Mouse (Mus musculus) brain, adult 2 months (tissue): Measurements from ENCODE around the gene Egfl8.

Source experiments
- DNase-seq: peaks from one replicate; pipeline ENCODE4 v3.0.0; 2011; ENCODE audit warnings: low read depth, low spot score

The Egfl8 gene

DNA sequence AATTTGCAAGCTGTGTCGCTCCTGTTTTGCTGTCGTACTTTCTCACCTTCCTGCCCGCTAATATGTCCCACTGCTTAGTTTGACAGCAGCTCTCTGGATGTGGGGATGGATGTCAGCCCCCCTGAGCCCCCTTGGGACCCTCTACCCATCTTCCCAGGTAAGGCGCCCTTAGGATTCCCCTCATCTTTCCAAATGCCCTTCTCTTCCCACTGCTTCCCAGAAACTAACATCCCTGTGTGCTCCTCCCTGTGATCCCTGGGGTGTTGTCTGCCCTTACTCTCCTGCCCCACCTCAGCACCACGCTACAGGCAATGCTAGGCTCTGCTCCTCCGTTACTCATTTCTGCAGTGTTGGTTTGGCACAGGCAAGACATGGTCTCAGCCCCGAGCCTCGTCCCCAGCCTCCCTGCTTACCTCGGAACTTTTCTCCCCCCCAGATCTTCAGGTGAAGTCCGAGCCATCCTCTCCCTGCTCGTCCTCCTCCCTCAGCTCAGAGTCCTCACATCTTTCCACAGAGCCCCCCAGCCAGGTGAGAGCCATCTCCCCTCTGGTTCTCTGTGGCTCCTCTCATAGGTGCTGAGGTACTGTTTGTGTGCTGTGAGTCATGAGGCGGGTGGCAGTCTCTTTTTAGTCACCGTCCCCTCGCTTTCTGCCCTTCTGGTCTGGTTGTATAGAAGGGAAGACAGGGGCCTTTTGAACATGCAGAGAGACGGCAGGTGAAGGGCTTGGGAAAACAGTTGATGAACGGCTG is 32.5 kb upstream of the Egfl8 start:
- no peak for DNase-seq

GRCm38 (mm10) chr17:34646906-34647787 is 31.4 kb upstream of the Egfl8 start, which contains the start of gene Atf6b:
TSS of gene Atf6b (plus strand) at chr17:34647146.
- DNase-seq = peak; percentile 100

DNA sequence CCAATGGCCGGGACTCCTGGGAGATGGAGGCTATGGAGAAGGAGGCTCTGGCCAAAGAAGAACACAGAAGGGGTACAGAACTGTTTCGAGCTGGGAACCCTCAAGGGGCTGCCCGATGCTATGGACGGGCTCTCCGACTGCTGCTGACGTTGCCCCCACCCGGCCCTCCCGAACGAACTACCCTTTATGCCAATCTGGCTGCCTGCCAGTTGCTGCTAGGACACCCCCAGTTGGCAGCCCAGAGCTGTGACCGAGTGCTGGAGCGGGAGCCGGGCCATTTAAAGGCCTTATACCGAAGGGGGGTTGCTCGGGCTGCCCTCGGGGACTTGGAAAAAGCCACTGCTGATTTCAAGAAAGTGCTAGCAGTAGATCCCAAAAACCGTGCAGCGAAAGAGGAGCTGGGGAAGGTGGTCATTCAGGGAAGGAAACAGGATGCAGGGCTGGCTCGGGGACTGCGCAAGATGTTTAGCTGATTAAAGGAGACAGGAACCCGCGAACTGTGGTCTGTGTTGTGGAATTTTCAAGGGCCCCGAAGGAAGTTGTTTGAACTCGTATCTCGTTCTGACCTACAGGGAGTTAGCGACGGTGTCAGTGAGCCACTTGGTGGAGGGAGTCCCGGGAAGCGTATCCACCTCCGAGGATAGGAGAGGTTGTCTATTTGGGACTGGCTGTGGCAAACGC is 30.2 kb upstream of the Egfl8 start:
- DNase-seq = no peak

DNA sequence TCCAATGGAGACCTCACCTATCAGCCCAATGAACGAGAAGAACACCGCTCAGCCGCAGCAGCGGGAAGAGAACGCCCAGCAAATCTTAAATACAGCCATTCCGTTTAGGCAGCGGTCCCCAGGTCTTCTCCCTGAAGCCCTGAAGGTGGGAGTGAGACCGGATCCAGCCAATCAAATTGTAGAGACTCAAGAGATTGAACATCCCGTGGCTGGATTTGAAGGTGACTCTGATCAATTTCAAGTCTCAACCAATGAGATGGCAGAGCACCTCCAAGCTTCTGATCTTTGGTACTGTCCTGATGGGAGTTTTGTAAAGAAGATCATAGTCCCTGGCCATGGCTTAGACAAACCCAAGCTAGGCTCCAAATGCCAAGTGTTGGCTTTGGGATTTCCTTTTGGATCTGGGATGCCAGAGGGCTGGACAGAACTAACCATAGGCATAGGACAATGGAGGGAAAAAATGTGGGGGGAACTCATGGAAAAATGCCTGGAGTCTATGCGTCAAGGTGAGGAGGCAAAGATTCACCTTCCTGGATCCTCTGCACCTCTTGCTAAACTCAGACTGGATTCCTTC is 29.6 kb upstream of the Egfl8 start:
- DNase-seq = peak; percentile 37

DNA sequence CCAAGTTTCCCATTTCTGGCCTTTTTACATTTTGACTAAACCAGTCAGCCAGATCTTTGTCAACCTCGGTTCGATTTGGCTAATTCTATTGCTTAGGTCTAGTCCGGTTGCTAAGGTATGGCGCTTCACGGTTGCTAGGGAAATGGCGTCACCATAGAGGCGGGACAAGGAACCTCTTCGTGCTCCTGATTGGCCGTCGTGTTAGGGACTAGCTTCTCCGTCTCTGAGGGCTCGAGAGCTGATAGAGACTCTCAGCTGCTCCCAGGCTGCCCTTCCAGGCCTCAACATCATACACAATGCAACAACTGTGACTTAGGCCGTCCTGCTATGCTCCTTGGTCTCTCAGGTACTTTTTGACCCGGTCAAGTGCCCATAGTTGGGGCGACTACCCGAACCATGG is 28.8 kb upstream of the Egfl8 start, which contains the start of gene Fkbpl:
TSS of gene Fkbpl (plus strand) at position 157 of the 400 bp plus-strand sequence.
- DNase-seq = peak; percentile 99

GRCm38 (mm10) chr17:34643944-34644343 is 28.2 kb upstream of the Egfl8 start:
- peak; percentile 91 for DNase-seq

- no peak for DNase-seq
Measured at GRCm38 (mm10) chr17:34643379-34643778, 27.6 kb upstream of the Egfl8 start.

- DNase-seq = no peak
Measured at GRCm38 (mm10) chr17:34641945-34642344, 26.2 kb upstream of the Egfl8 start.

DNA sequence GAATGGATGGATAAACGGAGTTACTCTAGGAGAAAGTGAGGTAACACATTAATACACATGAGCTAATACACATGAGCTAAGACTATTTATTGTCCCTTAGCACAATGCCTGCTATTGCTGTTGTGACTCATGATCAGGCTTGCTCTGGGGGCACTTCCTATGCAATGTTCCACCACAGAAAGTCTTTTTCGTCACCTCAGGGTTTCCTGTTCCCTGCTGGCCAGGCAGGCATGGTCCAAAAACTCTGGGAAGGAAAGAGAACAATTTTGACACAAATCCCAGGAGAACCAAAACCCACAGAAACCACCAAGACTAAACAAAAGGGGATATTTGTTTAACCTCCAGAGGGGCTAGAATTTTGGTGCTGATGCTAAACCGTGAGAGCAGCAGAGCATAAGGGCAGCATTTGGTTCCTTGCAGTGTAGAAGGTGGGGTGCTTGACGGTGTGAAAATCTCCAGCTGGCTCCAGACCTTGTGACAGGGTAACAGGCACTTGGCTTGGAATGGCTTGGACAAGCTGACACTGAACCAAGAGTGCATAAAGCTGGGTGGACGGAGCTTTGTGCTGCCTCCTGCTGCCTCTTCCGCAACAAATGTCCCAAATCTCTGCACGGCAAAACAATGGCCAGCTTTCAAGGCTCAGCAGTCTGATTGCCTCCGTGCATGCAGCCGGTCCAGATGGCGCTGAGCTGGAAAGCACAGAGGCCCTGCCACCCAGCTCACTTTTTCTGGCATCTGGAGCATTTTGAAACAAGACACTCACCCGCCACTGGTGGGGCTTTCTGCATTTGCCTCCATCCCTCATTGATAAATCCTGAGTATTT is 25.2 kb upstream of the Egfl8 start:
- peak; percentile 99 for DNase-seq

DNA sequence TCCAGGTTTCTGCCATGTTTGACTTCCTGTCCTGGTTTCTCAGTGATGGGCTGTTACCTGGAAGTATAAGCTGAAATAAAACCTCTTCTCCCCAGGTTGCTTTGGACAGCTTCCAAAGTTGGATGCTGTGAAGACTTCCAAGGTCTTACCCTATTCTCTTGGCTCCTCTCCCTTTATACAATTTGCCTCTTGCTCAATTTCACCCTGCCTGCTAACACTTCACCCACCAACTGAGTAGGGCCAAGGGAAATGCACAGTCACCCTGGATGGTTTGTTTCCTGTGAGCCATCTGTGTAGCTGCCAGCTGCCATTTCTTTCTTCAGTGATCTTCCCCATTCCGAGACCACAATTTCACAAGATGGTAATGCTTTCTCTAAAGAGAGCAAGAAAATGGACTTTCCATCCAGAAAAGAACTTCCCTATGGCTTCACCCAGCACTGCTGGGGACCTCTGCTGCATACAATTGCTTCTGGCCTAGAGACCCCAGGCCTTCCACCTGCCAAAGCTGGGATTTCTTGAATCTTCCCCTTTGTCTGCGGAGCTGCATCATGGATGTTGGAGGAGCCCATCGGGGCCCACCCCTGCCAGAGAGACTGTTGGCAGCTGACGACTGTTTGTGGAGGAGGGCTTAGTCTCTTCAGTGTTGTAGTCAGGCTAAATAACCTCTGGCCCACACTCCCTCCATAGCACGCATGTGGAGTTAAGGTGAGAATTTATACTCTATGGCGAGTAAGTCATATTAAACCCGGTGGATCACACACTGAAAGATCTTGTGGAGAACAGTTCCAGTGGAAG is 23.9 kb upstream of the Egfl8 start:
- DNase-seq = peak; percentile 41

DNA sequence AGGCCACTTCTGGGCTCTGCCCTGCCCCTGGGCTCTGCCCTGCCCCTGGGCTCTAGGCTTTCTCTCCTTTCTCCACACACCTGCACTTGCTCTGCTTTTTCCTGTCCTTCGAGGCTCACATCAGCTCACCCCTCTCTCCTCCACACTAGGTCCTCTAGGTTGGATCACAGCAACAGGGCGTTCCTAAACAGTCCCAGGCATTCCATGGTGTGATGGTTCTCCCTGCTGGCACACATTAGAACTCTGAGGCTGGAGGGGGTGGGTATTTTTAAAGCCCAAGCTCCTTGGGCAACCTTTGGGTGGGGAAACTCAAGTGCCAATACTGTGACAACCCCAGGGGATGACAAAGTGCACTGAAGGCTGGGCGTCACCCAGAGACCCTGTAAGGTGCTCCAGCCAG is 21.7 kb upstream of the Egfl8 start:
- DNase-seq = no peak

DNA sequence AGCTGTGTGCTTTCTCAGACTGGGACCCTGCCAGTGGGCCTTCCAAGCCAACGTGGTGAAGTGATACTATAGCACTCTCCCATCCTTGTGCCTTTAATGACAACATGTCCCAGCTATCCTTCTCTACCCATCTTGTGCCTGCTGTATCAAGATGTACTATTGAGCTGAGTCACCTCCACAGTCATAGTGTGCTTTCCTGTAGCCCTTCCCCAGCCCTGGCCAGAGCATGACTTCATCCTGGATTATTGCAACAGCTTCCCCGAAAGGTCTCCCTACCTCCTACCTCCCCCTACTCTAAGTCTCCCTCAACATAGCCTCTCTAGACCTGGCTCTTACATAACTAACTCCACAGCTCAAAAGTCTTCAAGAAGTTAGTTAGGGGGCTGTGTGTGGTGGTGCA is 19.9 kb upstream of the Egfl8 start:
- DNase-seq = no peak

DNA sequence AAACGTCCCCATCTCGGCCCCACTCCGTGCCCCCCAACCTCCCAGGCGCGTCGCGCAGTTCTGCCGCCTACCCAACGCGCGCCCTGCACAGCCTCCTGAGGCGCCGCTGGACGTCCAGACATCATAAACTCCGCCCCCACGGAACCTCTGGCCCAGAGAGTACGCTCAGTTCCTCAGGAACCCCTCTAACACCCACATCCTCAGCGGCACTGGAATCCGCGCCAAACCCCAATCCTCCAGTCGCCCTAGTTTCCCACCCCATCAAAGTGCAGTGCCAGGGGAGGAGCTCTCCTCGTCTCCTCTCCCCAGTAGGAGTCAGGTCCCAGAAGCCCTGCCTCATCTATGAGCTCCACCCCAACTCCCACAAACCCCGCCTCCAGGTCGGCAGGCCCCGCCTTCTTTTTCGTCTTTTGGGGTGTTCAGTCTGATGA is 16.5 kb upstream of the Egfl8 start:
- DNase-seq = peak; percentile 96

- peak; percentile 45 for DNase-seq
Measured at GRCm38 (mm10) chr17:34631647-34632046, 15.9 kb upstream of the Egfl8 start.

GRCm38 (mm10) chr17:34630761-34631301 is 15.1 kb upstream of the Egfl8 start:
- DNase-seq = peak; percentile 42

GRCm38 (mm10) chr17:34629796-34630603 is 14.2 kb upstream of the Egfl8 start:
- DNase-seq = peak; percentile 92

DNA sequence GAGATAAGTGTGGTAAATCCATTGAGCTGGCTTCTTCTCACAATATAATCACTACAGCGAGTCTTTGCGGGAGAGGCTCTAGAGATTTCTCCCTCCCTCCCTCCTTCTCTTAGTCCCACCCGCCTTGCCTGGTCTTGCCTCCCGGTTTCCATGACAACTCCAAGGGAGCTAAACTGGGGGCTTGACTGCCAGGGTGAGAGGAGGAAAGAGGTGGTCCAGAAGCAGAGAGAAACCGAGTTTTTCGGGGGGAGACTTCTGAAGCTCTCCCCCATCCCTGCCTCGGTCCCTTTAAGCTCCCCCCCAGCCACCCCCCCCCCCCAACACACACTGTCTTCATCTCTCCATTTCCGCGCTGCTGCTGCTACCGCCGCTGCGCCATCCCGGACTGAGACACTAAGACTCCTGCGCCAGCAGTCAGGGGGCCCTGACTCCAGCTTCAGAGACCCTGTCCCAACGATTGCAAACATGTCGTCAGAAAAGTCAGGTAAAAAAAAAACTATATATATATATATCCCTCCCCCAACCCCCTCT is 13.5 kb upstream of the Egfl8 start, which contains the start of gene Prrt1:
TSS of gene Prrt1 (plus strand) at position 313 of the 531 bp plus-strand sequence.
- DNase-seq = peak; percentile 95

DNA sequence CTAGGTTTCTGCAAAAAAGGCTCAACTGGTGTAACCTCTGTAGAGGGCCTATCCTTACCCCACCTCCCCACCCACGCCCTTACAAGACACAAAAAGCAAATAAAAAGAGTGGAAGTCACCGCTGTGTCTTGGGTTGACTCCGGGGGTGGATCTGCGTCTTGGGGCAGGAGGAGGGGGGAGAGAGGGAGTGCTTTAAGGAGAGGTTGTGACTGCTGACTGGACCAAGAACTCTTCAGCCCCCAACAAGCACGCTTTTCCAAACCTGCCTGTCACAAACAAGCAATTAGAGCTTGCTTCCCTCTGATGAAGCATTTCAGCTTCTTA is 12.8 kb upstream of the Egfl8 start:
- peak; percentile 56 for DNase-seq
